Mouse (Mus musculus): ENCODE data around the gene Mybpc2. TPM values are rescaled to one million over a fixed set of nuclear protein-coding genes. Genes with fewer than 3 reads are reported as not detected.
A peak's percentile ranks its signal among the peaks of the same experiment; 100 is the strongest.

Mybpc2 gene
- polyA plus RNA-seq, 1 experiment, result 6.4 TPM

DNA sequence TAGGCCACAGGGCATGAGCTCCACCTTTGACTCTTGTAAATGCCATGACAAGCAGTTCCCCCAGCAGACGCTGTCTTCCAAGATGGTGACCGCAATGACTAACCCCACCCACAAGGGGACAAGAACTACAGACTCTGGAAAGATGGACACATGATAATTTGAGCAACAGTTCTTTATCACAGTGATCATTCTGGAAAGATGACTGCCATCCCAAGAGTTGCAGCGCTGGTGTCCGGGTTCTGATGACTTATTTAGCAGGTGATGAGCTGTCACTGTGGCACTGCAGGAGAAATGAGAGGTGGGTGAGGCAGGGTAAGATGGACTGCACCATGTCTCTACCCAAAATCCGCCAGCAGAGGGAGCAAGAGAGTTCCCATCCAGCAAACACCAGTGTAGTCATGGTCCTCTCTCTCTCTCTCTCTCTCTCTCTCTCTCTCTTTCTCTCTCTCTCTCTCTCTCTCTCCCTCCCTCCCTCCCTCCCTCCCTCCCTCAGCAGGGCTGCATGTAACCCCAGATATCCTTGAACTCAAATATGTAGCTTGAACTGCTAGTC is 22.8 kb downstream of the Mybpc2 start:
- Histone ChIP-seq H3K4me3 (ENCODE audit: insufficient read depth, low read depth, low read length) (no peak overlapping the region), H3K27ac (ENCODE audit: insufficient read depth, low read depth, low read length) (no peak overlapping the region), H3K27me3 (replicated peaks; ENCODE audit: control insufficient read depth, insufficient read depth, low read length) (no peaks in the 10 kb centered on the region), H3K4me1 (ENCODE audit: control insufficient read depth, insufficient read depth, low read length) (no peaks in the 10 kb centered on the region), H3K36me3 (ENCODE audit: control insufficient read depth, insufficient read depth, low read length) (no peaks in the 10 kb centered on the region)
- WGBS, result 38% methylated on average over 5 of the region's 5 CpGs
- peak; percentile 60 for DNase-seq
- TF ChIP-seq POLR2A (IDR thresholded peaks at IDR 0.05; ENCODE audit: low read depth, low read length), result no peak
- peak; percentile 75 for TF ChIP-seq CTCF (conservative IDR thresholded peaks at IDR 0.05; ENCODE audit: insufficient read depth, insufficient read length, low read depth, low read length)

GRCm38 (mm10) chr7:44500046-44500445 is 24.4 kb downstream of the Mybpc2 start:
- TF ChIP-seq POLR2A (IDR thresholded peaks at IDR 0.05; ENCODE audit: low read depth, low read length) (no peak), CTCF (conservative IDR thresholded peaks at IDR 0.05; ENCODE audit: insufficient read depth, insufficient read length, low read depth, low read length) (no peak)
- H3K27ac ChIP-seq (ENCODE audit: insufficient read depth, low read depth, low read length), result no peak overlapping the region
- peaks cover 8% of the 10 kb centered on the region for H3K4me1 ChIP-seq (ENCODE audit: control insufficient read depth, insufficient read depth, low read length)
- no peak for DNase-seq
- H3K4me3 ChIP-seq (ENCODE audit: insufficient read depth, low read depth, low read length), result no peak overlapping the region
- H3K36me3 ChIP-seq (ENCODE audit: control insufficient read depth, insufficient read depth, low read length), result no peaks in the 10 kb centered on the region
- 62% methylated on average over 20 of the region's 20 CpGs for WGBS
- H3K27me3 ChIP-seq (replicated peaks; ENCODE audit: control insufficient read depth, insufficient read depth, low read length), result no peaks in the 10 kb centered on the region

DNA sequence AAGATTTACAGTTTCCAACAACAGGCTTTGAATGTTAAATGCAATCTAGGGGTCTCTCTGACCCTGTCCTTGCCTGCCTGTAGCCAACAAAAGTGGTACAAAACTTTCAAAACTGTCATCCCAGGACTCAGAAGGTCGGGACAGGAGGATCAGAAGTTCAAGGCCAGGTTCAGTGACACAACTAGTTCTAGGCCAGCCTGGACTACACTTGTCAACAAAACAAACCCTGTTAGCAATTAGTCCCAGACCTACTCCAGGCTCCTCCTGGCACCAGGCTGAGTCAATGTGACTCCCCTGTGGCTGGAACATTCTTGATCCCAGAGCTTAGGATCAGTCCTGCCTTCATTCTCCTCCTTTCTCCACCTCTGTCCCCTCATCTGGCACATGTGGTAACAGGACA is 25.5 kb downstream of the Mybpc2 start:
- peaks cover 10% of the 10 kb centered on the region for H3K4me1 ChIP-seq (ENCODE audit: control insufficient read depth, insufficient read depth, low read length)
- H3K36me3 ChIP-seq (ENCODE audit: control insufficient read depth, insufficient read depth, low read length), result no peaks in the 10 kb centered on the region
- no peak for DNase-seq
- TF ChIP-seq CTCF (conservative IDR thresholded peaks at IDR 0.05; ENCODE audit: insufficient read depth, insufficient read length, low read depth, low read length), result no peak
- TF ChIP-seq POLR2A (IDR thresholded peaks at IDR 0.05; ENCODE audit: low read depth, low read length), result no peak
- no peak overlapping the region for H3K4me3 ChIP-seq (ENCODE audit: insufficient read depth, low read depth, low read length)
- H3K27ac ChIP-seq (ENCODE audit: insufficient read depth, low read depth, low read length), result no peak overlapping the region
- 73% methylated on average over 1 of the region's 1 CpGs for WGBS
- H3K27me3 ChIP-seq (replicated peaks; ENCODE audit: control insufficient read depth, insufficient read depth, low read length), result no peaks in the 10 kb centered on the region

DNA sequence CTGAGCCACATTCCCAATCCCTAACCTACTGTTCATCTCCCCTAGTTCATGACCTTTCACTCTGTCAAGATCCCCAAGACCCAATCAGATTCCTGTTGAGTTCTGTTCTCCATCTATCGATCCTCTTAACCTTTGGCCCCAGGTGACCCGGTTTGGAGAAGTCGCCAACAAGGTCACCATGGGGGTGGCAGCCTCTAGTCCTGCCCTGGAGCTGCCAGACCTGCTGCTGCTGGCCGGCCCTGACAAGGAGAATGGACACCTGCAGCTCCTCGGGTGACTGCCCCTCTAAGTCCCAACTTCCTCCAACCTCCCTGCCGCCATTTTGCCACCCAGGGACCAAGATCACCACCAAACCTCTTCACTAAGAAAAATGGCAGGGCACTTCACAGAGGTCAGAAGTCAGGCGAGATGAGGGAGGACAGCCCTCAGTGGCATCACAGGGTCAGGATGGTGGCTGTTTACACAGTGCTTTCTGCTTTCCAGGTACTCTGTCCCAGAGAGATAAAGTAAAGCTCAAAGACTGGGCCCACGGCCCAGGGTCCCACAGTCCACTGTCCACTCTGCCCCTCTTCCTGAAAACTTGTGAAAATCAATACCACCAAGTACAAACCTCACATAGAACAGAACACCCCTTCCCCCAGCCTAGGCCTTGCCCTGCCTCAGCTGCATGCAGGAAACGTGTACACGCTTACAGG is 26.9 kb downstream of the Mybpc2 start:
- Histone ChIP-seq H3K36me3 (ENCODE audit: control insufficient read depth, insufficient read depth, low read length) (no peaks in the 10 kb centered on the region), H3K4me3 (ENCODE audit: insufficient read depth, low read depth, low read length) (no peak overlapping the region), H3K27me3 (replicated peaks; ENCODE audit: control insufficient read depth, insufficient read depth, low read length) (no peaks in the 10 kb centered on the region), H3K4me1 (ENCODE audit: control insufficient read depth, insufficient read depth, low read length) (peaks cover 10% of the 10 kb centered on the region), H3K27ac (ENCODE audit: insufficient read depth, low read depth, low read length) (no peak overlapping the region)
- 86% methylated on average over 10 of the region's 10 CpGs for WGBS
- TF ChIP-seq CTCF (conservative IDR thresholded peaks at IDR 0.05; ENCODE audit: insufficient read depth, insufficient read length, low read depth, low read length) (no peak), POLR2A (IDR thresholded peaks at IDR 0.05; ENCODE audit: low read depth, low read length) (no peak)
- no peak for DNase-seq

- DNase-seq, result no peak
- Histone ChIP-seq H3K4me3 (ENCODE audit: insufficient read depth, low read depth, low read length) (peak overlapping the region; percentile 73), H3K27ac (ENCODE audit: insufficient read depth, low read depth, low read length) (peak overlapping the region; percentile 43; the same call in 1 of the 2 replicates), H3K4me1 (ENCODE audit: control insufficient read depth, insufficient read depth, low read length) (peaks cover 10% of the 10 kb centered on the region), H3K27me3 (replicated peaks; ENCODE audit: control insufficient read depth, insufficient read depth, low read length) (no peaks in the 10 kb centered on the region), H3K36me3 (ENCODE audit: control insufficient read depth, insufficient read depth, low read length) (no peaks in the 10 kb centered on the region)
- WGBS, result 1% methylated on average over 26 of the region's 26 CpGs
- no peak for TF ChIP-seq CTCF (conservative IDR thresholded peaks at IDR 0.05; ENCODE audit: insufficient read depth, insufficient read length, low read depth, low read length)
- TF ChIP-seq POLR2A (IDR thresholded peaks at IDR 0.05; ENCODE audit: low read depth, low read length), result no peak
These were observed 27.7 kb downstream of the Mybpc2 start for GRCm38 (mm10) chr7:44496771-44497109.

DNA sequence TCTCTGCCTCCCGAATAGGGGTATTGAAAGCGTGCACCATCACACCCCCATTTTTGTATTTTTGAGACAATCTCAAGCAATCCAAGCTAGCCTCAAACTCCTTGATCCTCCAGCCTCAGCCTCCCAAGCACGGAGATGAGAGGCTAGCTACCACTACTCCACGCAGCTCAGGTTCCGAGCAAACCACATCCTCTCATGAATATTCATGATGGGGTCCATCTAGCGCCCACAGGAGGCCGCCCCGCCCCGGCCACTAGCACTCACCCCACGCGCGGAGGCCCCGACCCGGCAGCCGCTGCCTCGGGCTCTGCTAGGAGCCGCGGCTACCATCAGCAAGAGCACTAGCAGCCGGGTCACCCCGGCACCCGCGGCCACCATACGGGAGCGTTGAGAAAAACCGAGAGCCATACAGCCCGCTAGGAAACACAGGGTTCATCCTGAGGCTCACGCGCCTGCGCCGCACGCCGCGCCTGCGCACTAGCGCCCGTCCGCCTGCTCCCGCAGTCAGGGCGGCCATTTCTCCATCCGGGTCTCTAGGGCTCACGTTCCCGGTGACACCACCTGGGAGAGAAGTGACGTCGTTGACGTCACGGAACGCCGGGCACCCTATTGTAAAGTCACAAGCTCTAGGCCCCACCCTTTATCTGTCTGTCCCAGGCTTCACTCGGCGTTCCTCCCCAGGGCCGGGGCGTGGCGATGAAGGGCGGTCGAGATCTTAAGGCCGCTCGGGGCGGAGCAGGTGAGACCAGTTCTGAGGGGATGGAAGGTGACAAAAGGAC is 28.3 kb downstream of the Mybpc2 start, which contains the start of the genes Emc10 and Fam71e1:
TSS of gene Emc10 (minus strand) at position 538 of the 779 bp plus-strand sequence.
TSS of gene Fam71e1 (plus strand) at position 590 of the 779 bp plus-strand sequence.
- 1% methylated on average over 58 of the region's 58 CpGs for WGBS
- Histone ChIP-seq H3K4me3 (ENCODE audit: insufficient read depth, low read depth, low read length) (peak within 1 kb of the TSS; percentile 73), H3K27ac (ENCODE audit: insufficient read depth, low read depth, low read length) (peak within 1 kb of the TSS; percentile 62), H3K36me3 (ENCODE audit: control insufficient read depth, insufficient read depth, low read length) (no peaks in the 10 kb centered on the region), H3K4me1 (ENCODE audit: control insufficient read depth, insufficient read depth, low read length) (peaks cover 10% of the 10 kb centered on the region), H3K27me3 (replicated peaks; ENCODE audit: control insufficient read depth, insufficient read depth, low read length) (no peaks in the 10 kb centered on the region)
- DNase-seq, result peak; percentile 99
- peak; percentile 50 for TF ChIP-seq POLR2A (IDR thresholded peaks at IDR 0.05; ENCODE audit: low read depth, low read length)
- TF ChIP-seq CTCF (conservative IDR thresholded peaks at IDR 0.05; ENCODE audit: insufficient read depth, insufficient read length, low read depth, low read length), result no peak

DNA sequence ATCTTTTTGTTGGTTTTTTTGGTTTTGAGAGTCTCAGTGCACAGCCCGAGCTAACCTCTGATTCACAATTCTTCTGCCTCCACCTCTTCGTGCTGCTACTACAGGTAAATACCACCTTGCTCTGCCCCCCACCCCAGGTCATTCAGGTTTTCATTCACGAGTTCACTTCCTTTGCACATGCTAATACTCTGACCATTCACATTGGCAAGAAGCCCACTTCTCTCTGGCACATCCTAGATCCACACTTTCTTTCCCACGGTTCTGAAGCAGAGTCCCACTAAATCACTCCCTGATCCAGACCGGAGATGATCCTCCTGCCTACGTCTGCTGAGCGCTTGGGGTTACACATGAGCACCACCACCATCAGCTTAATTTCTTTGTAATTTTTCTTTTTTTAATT is 29.4 kb downstream of the Mybpc2 start:
- no peak for TF ChIP-seq POLR2A (IDR thresholded peaks at IDR 0.05; ENCODE audit: low read depth, low read length)
- TF ChIP-seq CTCF (conservative IDR thresholded peaks at IDR 0.05; ENCODE audit: insufficient read depth, insufficient read length, low read depth, low read length), result no peak
- no peak overlapping the region for H3K4me3 ChIP-seq (ENCODE audit: insufficient read depth, low read depth, low read length)
- no peaks in the 10 kb centered on the region for H3K27me3 ChIP-seq (replicated peaks; ENCODE audit: control insufficient read depth, insufficient read depth, low read length)
- no peak for DNase-seq
- peaks cover 10% of the 10 kb centered on the region for H3K4me1 ChIP-seq (ENCODE audit: control insufficient read depth, insufficient read depth, low read length)
- H3K36me3 ChIP-seq (ENCODE audit: control insufficient read depth, insufficient read depth, low read length), result no peaks in the 10 kb centered on the region; the same call in 1 of the 2 replicates
- no peak overlapping the region for H3K27ac ChIP-seq (ENCODE audit: insufficient read depth, low read depth, low read length)
- 67% methylated on average over 7 of the region's 7 CpGs for WGBS

Measured in kidney, adult 2 months (tissue).